Mouse (Mus musculus) lung, postnatal 0 days (tissue): ENCODE measurements around the gene Csnk1d. TPM values are rescaled to one million over a fixed set of nuclear protein-coding genes. Genes with fewer than 3 reads are reported as not detected.

Experiments used
- ATAC-seq: fragments of 200-750 bp; cut with Nextera tagmentation; 2 replicates; pipeline ENCODE4 v1.8.0; 2017; ENCODE audit warnings: moderate library complexity
- DNase-seq: peaks from one replicate; pipeline ENCODE4 v3.0.0-alpha.2; 2016; ENCODE audit warnings: low spot score
- H3K27ac ChIP-seq: fragments of 300-500 bp; sonication (generic); 2 replicates; pipeline ENCODE4 v1.5.1; 2014; ENCODE audit warnings: antibody characterized with exemption, mild to moderate bottlenecking, low read length, mixed read lengths
- H3K27me3 ChIP-seq: fragments of 300-500 bp; sonication (generic); replicated peaks from 2 replicates; pipeline ENCODE4 v1.6.1; 2014; ENCODE audit warnings: low read length, mixed read lengths; ENCODE audit not compliant: insufficient read depth
- H3K36me3 ChIP-seq: fragments of 300-500 bp; sonication (generic); 2 replicates; pipeline ENCODE4 v1.6.1; 2014; ENCODE audit warnings: low read length, mixed read lengths; ENCODE audit not compliant: insufficient read depth
- H3K4me1 ChIP-seq: fragments of 300-500 bp; sonication (generic); 2 replicates; pipeline ENCODE4 v1.6.1; 2014; ENCODE audit warnings: antibody characterized with exemption, low read depth, low read length, mixed read lengths; ENCODE audit not compliant: insufficient read depth
- H3K4me2 ChIP-seq: fragments of 300-500 bp; sonication (generic); replicated peaks from 2 replicates; pipeline ENCODE4 v1.6.1; 2014; ENCODE audit warnings: low read depth, mild to moderate bottlenecking, low read length, moderate library complexity, mixed read lengths
- H3K4me3 ChIP-seq: fragments of 300-500 bp; sonication (generic); 2 replicates; pipeline ENCODE4 v1.5.1; 2014; ENCODE audit warnings: low read depth, low read length
- H3K9ac ChIP-seq: fragments of 300-500 bp; sonication (generic); replicated peaks from 2 replicates; pipeline ENCODE4 v1.6.1; 2014; ENCODE audit warnings: low read depth, mild to moderate bottlenecking
- H3K9me3 ChIP-seq: fragments of 300-500 bp; sonication (generic); 2 replicates; pipeline ENCODE4 v1.6.1; 2016; ENCODE audit warnings: low read length, mixed read lengths
- CTCF ChIP-seq: IDR thresholded peaks from 2 replicates; pipeline ENCODE4 v1.5.1; 2016; ENCODE audit warnings: antibody characterized with exemption, mild to moderate bottlenecking
- EP300 ChIP-seq: IDR thresholded peaks from 2 replicates; pipeline ENCODE4 v1.6.1; 2016; ENCODE audit warnings: antibody characterized with exemption, mild to moderate bottlenecking, control low read depth
- WGBS: fragments of 180-500 bp; shearing (Covaris S2); extraction: QIAGEN DNeasy Blood & Tissue Kit; methylation state at CpG from one replicate; pipeline ENCODE4 v1.1.7; 2014; 5-methylcytosine and 5-hydroxymethylcytosine counted together
- polyA plus RNA-seq: library from polyadenylated mRNA; unstranded; fragments of >200 nt; fragmentation: Nextera tagmentation; extraction: Ambion mirVana; gene quantifications from 2 replicates; pipeline ENCODE4 v1.2.1, GENCODE M21; 2015

Csnk1d gene
- polyA plus RNA-seq, 1 experiment from 2014 or later = 83.7 TPM

DNA sequence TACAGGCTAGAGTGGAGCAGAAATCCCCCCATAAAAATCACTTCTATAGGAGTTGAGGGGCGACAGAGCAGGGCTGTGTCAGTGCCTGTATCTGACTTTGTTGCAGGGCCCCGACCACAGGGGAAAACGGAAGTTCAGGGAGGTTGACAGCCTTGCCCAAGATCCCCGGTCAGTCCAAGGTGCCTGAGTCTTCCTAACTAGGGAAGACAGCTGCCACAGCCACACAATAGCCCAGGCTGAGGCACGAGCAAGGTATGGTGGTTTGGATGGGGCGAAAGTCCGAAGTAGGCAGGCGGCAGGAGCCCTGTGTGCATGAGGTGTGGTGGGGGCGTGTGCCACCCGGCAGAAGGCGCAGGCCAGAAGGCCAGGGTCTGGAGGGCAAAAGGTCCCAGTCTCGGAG is 42.8 kb downstream of the Csnk1d start, which contains the start of gene Slc16a3:
TSS of gene Slc16a3 (plus strand) at position 153 of the 400 bp plus-strand sequence.
- Histone ChIP-seq H3K36me3 (no peaks in the 10 kb centered on the region), H3K27ac (no peak within 1 kb of the TSS; the same call in 1 of the 2 replicates), H3K4me2 (peak within 1 kb of the TSS; percentile 73), H3K9ac (peak within 1 kb of the TSS; percentile 29; the same call in 1 of the 2 replicates), H3K4me3 (peak within 1 kb of the TSS; percentile 45), H3K27me3 (no peaks in the 10 kb centered on the region), H3K4me1 (peaks cover 25% of the 10 kb centered on the region), H3K9me3 (no peaks in the 10 kb centered on the region)
- TF ChIP-seq CTCF (no peak), EP300 (no peak)
- WGBS = 22% methylated on average over 12 of the region's 12 CpGs
- ATAC-seq (0 out of 2 replicates have a peak, but pooled peaks have one; percentile 14), DNase-seq (peak; percentile 31)

DNA sequence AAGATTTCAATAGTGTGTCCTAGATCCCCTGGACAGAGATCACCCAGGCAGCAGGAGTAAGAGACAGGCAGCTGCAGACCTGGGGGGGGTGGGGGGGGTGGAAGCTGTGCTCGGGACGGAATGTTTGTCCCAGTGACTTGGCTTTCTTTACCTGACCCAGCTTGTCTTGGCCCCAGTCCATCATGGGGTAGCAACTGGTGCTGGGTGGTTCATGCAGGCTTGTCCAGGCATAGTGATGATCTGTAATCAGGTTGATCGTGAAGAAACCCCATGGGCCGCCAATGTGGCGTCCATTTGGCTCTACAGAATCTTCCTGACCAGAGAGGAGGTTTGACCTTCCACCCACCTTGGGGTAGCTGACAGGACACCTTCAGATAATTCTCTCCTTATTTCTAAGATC is 45.2 kb downstream of the Csnk1d start:
- H3K4me3 ChIP-seq = no peak overlapping the region
- no peak overlapping the region for H3K27ac ChIP-seq
- H3K4me1 ChIP-seq = peaks cover 22% of the 10 kb centered on the region
- ATAC-seq = no peak
- no peak for TF ChIP-seq CTCF
- TF ChIP-seq EP300 = no peak
- DNase-seq = no peak
- H3K9me3 ChIP-seq = no peaks in the 10 kb centered on the region
- WGBS = 80% methylated on average over 5 of the region's 5 CpGs
- no peaks in the 10 kb centered on the region for H3K36me3 ChIP-seq
- H3K9ac ChIP-seq = no peak overlapping the region
- no peak overlapping the region for H3K4me2 ChIP-seq
- H3K27me3 ChIP-seq = no peaks in the 10 kb centered on the region

DNA sequence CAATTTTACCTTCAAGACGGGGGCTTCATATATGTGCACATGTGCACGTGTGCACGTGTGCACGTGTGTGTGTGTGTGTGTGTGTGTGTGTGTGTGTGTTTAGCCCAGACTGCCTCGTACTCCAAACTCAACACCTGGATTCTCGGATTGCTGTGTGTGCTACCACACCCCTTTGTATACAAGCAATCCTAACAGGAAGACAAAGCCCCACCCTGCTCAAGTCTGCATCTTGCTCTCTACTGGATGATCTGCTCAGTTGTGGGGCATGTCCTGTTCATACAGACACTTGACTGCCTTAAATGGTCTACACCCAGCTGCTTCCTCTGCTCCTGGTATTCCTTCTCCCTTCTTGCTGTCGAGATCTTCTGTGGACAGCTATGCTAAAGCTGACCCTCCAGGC is 45.9 kb downstream of the Csnk1d start:
- TF ChIP-seq EP300 = no peak
- no peak for TF ChIP-seq CTCF
- DNase-seq = no peak
- WGBS = 78% methylated on average over 7 of the region's 7 CpGs
- Histone ChIP-seq H3K27me3 (no peaks in the 10 kb centered on the region), H3K9ac (no peak overlapping the region), H3K4me1 (peaks cover 19% of the 10 kb centered on the region), H3K9me3 (no peaks in the 10 kb centered on the region), H3K4me2 (no peak overlapping the region), H3K36me3 (no peaks in the 10 kb centered on the region), H3K27ac (no peak overlapping the region), H3K4me3 (no peak overlapping the region)
- no peak for ATAC-seq

DNA sequence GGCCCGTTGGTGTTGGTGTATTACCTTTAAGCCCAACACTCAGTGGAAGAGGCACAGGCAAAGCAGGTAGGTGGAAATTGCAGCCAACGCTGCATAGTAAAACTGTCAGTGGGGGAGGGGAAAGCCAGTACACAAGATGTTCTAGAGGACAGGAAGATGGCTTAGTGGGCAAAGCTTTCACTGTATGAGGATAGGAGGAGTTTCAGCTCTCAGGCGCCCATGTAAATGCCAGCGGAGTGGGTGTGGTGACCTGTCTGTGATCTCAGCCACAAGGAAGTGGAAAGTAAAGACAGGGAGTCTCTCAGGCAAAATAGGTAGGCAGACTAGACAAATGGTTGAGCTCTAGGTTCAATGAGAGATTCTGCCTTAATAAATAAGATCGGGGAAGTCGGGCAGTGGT is 50.2 kb downstream of the Csnk1d start:
- TF ChIP-seq CTCF = no peak
- no peak for TF ChIP-seq EP300
- Histone ChIP-seq H3K9ac (no peak overlapping the region), H3K4me3 (no peak overlapping the region), H3K4me2 (no peak overlapping the region), H3K27me3 (no peaks in the 10 kb centered on the region), H3K36me3 (no peaks in the 10 kb centered on the region), H3K27ac (no peak overlapping the region), H3K4me1 (no peaks in the 10 kb centered on the region), H3K9me3 (no peaks in the 10 kb centered on the region)
- no peak for DNase-seq
- WGBS = 78% methylated on average over 6 of the region's 6 CpGs
- no peak for ATAC-seq

DNA sequence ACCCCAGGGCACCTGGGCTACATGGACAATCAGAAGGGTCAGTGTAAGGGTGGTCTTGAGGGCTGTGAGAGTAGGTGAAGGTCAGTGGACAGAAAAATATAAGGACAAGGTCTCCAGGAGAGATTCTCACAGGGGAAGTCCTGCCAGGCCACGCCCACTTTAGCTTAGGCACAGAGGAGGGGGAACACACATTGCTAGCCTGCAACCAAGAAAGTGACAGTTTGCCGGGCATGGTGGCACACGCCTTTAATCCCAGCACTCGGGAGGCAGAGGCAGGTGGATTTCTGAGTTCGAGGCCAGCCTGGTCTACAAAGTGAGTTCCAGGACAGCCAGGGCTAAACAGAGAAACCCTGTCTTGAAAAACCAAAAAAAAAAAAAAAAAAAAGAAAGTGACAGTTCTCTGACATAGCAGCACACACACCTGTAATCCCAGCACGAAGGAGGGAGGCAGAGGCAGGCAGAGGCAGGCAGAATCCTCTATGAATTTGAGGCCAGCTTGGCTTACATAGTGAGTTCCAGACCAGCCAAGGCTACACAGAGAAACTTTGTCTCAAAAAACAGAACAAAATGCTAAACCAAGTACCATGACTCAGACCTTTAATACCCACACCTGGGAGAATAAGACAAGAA is 51.3 kb downstream of the Csnk1d start:
- WGBS = 44% methylated on average over 5 of the region's 6 CpGs
- no peak for ATAC-seq
- no peaks in the 10 kb centered on the region for H3K36me3 ChIP-seq

DNA sequence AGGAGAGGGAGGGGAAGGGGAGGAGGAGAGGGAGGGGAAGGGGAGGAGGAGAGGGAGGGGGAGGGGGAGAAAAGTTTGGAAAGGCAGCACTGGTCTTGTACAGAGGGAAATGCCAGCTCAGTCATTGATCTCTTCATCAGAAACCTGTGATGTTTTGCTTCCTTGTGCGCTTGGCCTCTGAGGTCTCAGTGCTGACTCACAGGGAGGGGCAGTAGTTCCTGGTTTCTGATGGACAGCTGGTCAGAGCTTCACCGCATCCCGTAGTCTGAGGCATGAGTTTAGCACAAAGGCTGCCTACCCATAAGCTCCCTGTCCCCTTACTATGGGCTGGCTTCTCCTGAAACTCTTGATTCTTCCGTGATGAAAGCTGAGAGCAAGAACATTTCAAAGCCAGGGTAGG is 52.3 kb downstream of the Csnk1d start:
- H3K27ac ChIP-seq = no peak overlapping the region
- ATAC-seq (peak; percentile 58), DNase-seq (peak; percentile 53)
- no peak overlapping the region for H3K4me2 ChIP-seq
- TF ChIP-seq EP300 = no peak
- TF ChIP-seq CTCF = no peak
- 15% methylated on average over 4 of the region's 4 CpGs for WGBS
- no peaks in the 10 kb centered on the region for H3K4me1 ChIP-seq
- H3K36me3 ChIP-seq = no peaks in the 10 kb centered on the region
- H3K4me3 ChIP-seq = no peak overlapping the region
- no peaks in the 10 kb centered on the region for H3K9me3 ChIP-seq
- H3K9ac ChIP-seq = no peak overlapping the region
- H3K27me3 ChIP-seq = no peaks in the 10 kb centered on the region

More for the DNA sequence above, 51.3 kb downstream of the Csnk1d start:
- no peak overlapping the region for H3K27ac ChIP-seq
- no peak overlapping the region for H3K4me2 ChIP-seq
- no peaks in the 10 kb centered on the region for H3K27me3 ChIP-seq
- H3K9me3 ChIP-seq = no peaks in the 10 kb centered on the region
- no peaks in the 10 kb centered on the region for H3K4me1 ChIP-seq
- DNase-seq = no peak
- TF ChIP-seq EP300 (no peak), CTCF (no peak)
- no peak overlapping the region for H3K4me3 ChIP-seq
- H3K9ac ChIP-seq = no peak overlapping the region
